Mouse (Mus musculus): ENCODE data around the gene Hoxa2.

The Hoxa2 gene

GRCm38 (mm10) chr6:52177806-52178205, 13.2 kb upstream of the Hoxa2 start:
- no peak for DNase-seq

- DNase-seq = no peak
Observed at GRCm38 (mm10) chr6:52177061-52177735, 12.6 kb upstream of the Hoxa2 start, which contains the start of gene 5730596B20Rik. Gene 5730596B20Rik (plus strand): TSS chr6:52177498.

DNA sequence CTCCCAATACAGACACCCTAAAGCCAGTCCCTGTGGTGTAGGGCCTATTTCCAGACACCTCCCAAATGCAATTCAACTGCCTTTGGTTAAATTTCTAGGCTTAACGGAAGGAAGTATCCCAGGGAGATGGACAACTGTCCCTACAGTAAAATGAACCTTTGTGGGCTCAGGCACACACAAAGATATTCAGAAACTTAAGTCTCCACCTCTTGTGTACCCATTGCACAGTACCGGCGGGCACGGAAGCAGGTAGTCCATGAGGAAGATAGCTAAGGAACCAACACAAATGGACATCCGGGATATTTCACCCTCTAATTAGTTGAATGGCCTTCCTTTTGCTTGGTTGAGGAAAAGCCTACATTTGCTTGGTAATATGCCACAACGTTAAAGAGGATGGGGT, 11.8 kb upstream of the Hoxa2 start:
- no peak for DNase-seq

- no peak for DNase-seq
Observed at GRCm38 (mm10) chr6:52175864-52176263, 11.2 kb upstream of the Hoxa2 start.

GRCm38 (mm10) chr6:52174968-52175751, 10.5 kb upstream of the Hoxa2 start:
- no peak for DNase-seq

GRCm38 (mm10) chr6:52173648-52174047, 9.0 kb upstream of the Hoxa2 start:
- no peak for DNase-seq

GRCm38 (mm10) chr6:52172501-52172900, 7.9 kb upstream of the Hoxa2 start:
- DNase-seq = no peak

DNA sequence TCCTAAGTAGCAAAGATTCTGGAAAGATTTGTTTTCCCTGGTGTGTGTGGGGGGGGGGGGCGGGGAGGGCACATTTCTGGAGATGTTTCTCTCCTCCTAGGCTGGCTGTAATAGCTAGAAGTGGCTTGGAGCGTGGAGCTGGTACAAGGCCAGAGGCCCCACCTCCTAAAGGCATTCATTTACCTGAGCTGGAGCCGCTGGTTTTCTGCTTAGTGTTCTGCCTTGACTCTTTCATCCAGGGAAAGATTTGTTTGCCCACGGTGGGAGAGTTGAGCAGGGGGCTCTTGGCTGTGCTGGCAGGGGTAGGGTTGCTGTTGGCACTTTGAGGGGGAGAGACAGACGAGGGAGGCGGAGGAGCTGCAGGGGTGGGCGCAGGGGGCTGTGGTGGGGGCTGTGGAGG, 7.3 kb upstream of the Hoxa2 start:
- DNase-seq = no peak

DNA sequence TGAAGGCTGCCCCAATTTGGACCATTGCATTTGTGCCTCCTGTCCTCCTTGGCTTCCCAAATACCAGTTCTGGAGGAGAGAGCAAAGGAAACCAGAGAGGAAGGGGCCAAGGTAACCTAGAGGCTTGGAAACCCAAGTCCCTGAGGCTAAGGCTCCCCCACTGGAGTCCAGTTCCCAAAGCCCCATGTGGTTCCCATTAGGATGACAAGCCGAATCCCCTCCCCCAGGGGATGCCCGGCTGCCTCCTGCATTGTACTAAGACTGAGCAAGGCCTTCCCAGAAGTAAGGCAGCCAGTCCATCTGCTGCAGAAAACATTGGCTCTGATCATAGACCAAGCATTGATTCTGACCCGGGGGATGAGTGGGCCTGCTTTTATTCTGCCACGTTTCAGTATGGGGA, 6.7 kb upstream of the Hoxa2 start:
- DNase-seq = no peak

- no peak for DNase-seq
Observed at GRCm38 (mm10) chr6:52170898-52171223, 6.2 kb upstream of the Hoxa2 start.

DNA sequence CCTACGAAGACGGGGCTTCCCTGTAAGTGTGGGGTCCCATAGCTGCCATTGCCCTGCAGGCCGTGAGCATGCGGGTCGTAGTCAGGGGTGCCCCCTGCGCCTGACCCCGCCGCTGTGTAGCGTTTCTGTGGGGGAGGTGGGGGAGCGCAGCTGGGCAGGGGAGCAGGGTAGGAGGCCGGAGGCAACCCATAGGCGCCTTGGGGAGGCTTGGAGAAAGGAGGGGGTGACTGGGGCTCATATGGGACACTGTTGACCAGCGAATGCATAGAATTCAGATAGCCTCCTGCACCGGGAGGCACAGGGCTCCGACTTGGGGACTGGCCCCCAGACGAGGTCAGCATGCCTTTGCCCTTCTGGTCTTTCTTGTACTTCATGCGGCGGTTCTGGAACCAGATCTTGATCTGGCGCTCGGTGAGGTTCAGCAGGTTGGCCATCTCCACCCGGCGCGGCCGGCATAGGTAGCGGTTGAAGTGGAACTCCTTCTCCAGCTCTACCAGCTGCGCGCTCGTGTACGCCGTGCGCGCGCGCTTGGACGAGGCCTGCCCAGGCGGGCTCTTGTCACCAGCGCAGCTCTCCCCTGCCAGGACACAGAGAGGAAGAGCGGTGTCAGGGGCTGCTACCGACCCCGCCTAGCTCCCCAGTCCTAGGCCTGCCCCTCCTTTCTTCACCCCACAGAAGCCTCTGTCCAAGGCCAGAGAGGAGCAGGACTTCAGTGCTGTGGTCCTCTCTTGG, 5.7 kb upstream of the Hoxa2 start:
- DNase-seq = no peak

DNA sequence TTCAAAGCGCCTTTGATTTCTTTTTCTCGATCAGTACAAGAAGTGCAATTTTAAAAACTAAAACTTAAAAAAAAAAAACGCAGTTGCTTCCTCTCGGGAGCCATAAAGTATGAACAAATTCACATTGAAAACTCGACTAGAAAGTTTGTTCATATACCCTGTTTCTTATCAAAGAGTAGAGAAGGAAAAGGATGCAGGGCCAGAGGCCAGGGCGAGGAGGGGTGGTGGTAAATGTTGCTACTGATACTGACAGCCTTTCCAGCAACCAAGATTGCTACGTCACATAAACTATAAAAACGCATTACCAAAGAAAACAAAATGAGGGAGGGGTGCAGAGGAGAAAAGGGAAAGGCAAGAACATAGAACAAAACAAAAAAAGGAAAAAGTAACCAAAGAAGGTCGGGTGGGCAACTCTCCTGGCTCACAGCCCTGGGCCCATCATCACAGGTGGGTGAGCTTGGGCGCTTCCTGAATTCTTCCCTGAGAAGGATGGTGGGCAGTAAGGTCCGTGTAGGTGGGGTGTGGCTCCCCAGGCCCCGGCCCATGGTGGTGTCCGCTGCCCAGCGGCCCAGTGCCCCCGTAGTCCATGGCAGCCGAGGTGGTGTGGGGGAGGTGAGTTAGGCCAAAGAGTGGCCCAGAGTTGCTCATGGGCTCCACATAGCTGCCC, 5.0 kb upstream of the Hoxa2 start:
- no peak for DNase-seq

DNA sequence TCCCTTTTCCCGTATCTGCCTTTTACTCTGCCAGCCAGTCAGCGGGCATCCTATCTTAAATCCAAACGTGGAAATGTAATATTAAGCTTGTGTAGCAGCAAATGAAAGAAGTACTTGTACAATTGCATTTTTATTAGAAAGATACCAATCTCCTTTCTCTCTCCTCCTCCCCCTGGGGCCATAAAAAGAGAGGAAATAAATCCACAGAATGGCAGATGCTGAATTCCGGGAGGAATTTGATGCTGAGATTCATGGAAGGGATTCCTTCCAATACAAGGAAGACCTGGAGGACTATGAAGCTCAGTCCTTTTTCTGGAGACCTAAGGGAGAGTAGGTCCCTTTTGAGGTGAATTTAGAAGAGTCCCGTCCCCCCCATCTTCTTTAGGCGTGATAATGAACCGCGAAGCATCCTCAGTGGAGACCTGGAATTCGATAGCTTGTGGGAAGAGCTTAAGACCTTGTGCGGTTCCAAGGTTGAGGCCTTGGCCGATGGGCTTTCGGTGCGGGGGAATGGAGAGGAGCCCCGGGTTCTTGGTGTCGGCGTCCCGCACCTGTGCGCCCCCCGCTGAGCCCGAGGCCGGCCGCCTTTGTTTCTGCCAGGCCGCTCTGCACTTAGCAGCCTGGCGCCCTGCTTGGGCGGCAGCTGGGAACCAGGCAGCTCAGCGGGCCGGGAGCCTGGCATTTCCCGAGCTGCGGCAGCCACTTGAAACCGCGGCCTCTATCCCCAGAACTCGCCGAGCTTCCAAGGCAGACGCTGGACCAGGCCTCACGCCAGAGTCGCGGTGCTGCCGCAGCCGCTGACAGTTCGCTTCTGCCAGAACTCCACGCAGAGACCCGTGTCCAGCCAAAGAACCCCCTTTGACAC, 3.8 kb upstream of the Hoxa2 start:
- no peak for DNase-seq

DNA sequence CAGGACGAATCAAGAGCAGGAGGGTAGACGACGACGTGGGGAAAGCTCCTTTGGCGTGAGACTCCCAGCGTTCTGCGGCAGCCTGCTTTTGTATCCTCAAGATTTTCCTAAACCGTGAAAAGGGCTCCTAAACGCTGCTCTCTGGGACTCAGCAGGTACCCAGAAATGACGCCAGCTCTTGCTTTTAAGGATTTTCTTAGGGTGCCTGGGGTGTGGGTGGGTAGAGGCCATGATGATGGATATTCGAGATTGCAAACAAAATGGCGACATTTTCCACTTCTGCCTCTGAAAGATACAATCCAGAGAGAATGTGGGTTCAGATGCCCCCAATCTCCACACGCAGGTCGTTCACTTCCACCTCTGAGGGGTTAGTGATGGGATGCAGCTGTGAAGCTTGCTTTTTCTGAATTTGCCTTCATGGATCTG, 3.1 kb upstream of the Hoxa2 start:
- DNase-seq = no peak

- no peak for DNase-seq
Observed at GRCm38 (mm10) chr6:52167176-52167575, 2.5 kb upstream of the Hoxa2 start.

DNA sequence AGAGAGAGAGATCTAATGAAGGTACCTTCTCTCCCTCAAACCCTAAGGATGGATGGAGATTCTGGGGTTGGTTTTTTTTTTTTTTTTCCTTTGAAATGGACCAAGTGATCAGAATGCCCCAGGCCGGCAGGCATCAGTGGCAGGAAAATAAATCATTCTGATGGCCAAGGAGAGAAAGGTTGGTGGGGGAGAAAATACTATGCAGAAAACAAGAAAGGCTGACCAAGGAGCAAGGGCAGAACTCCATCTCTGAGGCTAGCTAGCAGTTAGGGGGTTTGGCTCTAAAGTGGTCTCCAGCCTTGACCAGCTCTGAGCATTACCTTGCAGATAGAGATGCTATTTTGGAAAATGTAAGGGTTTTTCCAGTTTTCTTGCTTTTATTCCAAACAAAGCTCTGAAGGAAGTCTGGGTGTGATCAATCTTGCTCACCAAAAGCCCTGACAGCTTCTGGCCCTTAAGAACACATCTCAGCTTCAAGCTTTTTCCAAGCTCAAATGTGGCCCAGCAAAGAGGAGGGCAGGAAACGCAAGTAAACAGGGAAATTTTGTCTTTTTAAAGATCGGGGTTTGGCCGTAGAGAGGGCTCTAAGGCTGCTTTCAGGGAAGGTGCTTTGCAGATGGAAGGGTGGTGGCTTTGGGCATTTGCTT, 1.9 kb upstream of the Hoxa2 start:
- no peak for DNase-seq

DNA sequence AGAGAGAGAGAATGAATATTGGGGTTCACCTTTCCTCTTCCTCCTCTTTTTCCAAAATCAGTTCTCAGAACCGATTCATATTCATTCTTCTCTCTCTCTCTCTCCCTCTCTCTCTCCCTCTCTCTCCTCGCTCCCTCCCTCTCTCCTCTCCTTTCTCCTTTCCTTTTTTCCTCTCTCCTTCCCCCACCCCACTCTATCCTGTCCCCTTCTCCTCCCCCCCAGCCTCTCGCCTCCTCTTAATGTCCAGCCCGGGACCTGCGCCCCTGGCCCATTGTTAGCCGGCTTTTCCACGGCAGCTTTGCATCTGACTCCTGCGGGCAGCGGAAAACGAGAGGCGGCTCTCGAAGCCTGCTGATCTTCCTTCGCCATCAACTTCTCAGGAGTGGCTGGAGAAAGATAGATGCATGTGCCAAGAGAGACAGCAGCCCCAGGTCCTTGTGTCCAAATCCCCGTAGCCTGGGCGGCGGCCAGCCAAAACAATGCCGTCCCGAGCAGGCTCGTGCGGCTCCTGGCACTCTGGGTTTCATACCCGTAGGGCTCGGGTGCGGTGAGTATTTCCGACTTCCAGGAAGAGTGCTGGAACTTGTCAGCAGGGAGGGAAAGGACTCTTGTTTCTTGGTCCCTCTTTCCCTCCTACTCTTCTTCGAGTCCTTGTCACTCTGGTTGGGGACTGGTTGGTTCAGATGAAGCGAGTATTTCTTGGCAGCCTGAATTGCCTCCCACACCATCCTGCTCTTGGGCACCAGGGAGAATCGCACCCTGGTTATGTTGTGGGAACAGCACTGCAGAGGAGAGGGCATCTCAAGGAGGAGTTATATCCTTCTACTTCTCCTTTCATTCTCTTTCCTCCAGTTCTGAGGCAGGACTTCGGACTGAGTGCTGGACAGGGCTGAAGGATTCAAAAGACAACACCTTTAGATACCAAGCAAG, 1.1 kb upstream of the Hoxa2 start:
- no peak for DNase-seq

DNA sequence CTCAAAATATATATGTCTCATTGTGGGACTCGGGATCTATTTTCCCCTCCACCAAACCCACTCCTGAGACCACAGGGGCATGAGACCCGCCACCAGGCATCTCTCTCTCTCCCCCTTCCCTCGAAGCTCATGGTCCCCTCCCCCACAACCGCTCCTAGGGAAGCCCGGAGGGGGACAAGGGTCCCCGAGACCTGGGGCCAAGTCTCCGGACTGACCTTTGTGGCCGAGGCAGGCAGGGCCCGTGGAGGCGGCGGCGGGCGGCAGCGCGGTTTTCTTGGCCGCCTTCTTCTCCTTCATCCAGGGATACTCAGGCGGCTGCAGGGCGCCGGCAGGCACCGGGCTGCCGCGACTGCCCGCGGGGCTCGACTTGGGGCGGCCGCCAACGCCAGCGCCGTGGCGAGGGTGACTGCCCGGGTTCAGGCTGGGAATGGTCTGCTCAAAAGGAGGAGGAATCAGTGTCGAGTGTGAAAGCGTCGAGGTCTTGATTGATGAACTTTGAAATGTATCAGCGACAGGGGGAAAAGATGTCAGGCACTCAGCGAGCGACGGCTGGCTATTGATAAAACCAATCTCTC, 493 bp downstream of the Hoxa2 start:
- DNase-seq = no peak

- no peak for DNase-seq
Observed at GRCm38 (mm10) chr6:52163366-52164031, 1.1 kb downstream of the Hoxa2 start.
